ENCODE assay signal across 9 mouse cellular contexts in genomic region chr4:149172083-149172482, GRCm38 (mm10). TPM values are rescaled to one million over a fixed set of nuclear protein-coding genes. Genes with fewer than 3 reads are reported as not detected.
A peak's percentile ranks its signal among the peaks of the same experiment; 100 is the strongest.
DNase-seq lines count a peak whose midpoint lies in the region; ATAC-seq and TF ChIP-seq lines count a peak whose summit lies in the region.
"Had no signal": no experiment of that assay in that cellular context is flagged by ENCODE, and none has a peak within 500 bp of the region (broad histone marks: within the 10 kb centered on the region; RNA-seq: fewer than 3 reads in every experiment).

No protein-coding gene starts in this region.

- TF ChIP-seq POLR2A in bone marrow, adult 2 months (IDR thresholded peaks at IDR 0.05; ENCODE audit: borderline replicate concordance, control insufficient read depth, low read depth, low read length): no peak

- TF ChIP-seq CTCF in bone marrow, adult 2 months (IDR thresholded peaks at IDR 0.05; ENCODE audit: control insufficient read depth, insufficient read depth, low read length): no peak
- TF ChIP-seq CTCF in lung, postnatal 0 days (IDR thresholded peaks at IDR 0.05): no peak

- H3K27me3 ChIP-seq in heart, embryonic 11.5 days (ENCODE audit: control insufficient read depth, insufficient read depth, low read length): no peaks in the 10 kb centered on the region
- H3K27me3 ChIP-seq in heart, embryonic 16.5 days (ENCODE audit: control insufficient read depth, insufficient read depth, low read length): no peaks in the 10 kb centered on the region
- no peaks in the 10 kb centered on the region for H3K27me3 ChIP-seq in lung, postnatal 0 days (replicated peaks; ENCODE audit: insufficient read depth, low read length)
- H3K27me3 ChIP-seq: CH12.LX had no signal

- H3K9ac ChIP-seq in heart, embryonic 11.5 days (ENCODE audit: low read depth, low read length): no peak overlapping the region
- peak overlapping the region; percentile 15; the same call in 1 of the 2 replicates for H3K9ac ChIP-seq in heart, embryonic 16.5 days (ENCODE audit: low read length)
- no peak overlapping the region for H3K9ac ChIP-seq in lung, postnatal 0 days (replicated peaks; ENCODE audit: low read depth)

- H3K36me3 ChIP-seq in heart, embryonic 11.5 days (ENCODE audit: control insufficient read depth, insufficient read depth, low read length): no peaks in the 10 kb centered on the region
- no peaks in the 10 kb centered on the region for H3K36me3 ChIP-seq in heart, embryonic 16.5 days (ENCODE audit: control insufficient read depth, insufficient read depth)
- no peaks in the 10 kb centered on the region for H3K36me3 ChIP-seq in lung, postnatal 0 days (ENCODE audit: insufficient read depth, low read length)

- 90% methylated on average over 5 of the region's 5 CpGs for WGBS in heart, embryonic 11.5 days (ENCODE audit: insufficient replicate concordance)
- 65% methylated on average over 5 of the region's 5 CpGs for WGBS in bone marrow, adult 2 months
- WGBS in heart, embryonic 16.5 days: 86% methylated on average over 5 of the region's 5 CpGs
- 69% methylated on average over 5 of the region's 5 CpGs for WGBS in lung, postnatal 0 days

- H3K27ac ChIP-seq in heart, embryonic 11.5 days (ENCODE audit: low read depth, low read length): no peak overlapping the region
- peak overlapping the region; percentile 65; the same call in 1 of the 2 replicates for H3K27ac ChIP-seq in bone marrow, adult 2 months (ENCODE audit: control insufficient read depth, insufficient read depth, low read depth, low read length, poor library complexity)
- H3K27ac ChIP-seq in heart, embryonic 16.5 days (ENCODE audit: low read length): peak overlapping the region; percentile 76; the same call in 1 of the 2 replicates
- peak overlapping the region; percentile 84 for H3K27ac ChIP-seq in lung, postnatal 0 days (ENCODE audit: low read length)

- no peak for TF ChIP-seq EP300 in lung, postnatal 0 days (IDR thresholded peaks at IDR 0.05)

- no peaks in the 10 kb centered on the region for H3K9me3 ChIP-seq in heart, embryonic 11.5 days (replicated peaks; ENCODE audit: control insufficient read depth, low read length)
- no peaks in the 10 kb centered on the region for H3K9me3 ChIP-seq in heart, embryonic 16.5 days (replicated peaks; ENCODE audit: control insufficient read depth, low read length)
- no peaks in the 10 kb centered on the region for H3K9me3 ChIP-seq in lung, postnatal 0 days (ENCODE audit: low read length)

- ATAC-seq in heart, embryonic 11.5 days (replicated peaks; ENCODE audit: insufficient number of reproducible peaks, low FRiP score, low TSS enrichment): no peak
- ATAC-seq in heart, embryonic 16.5 days (replicated peaks; ENCODE audit: extremely low read depth, insufficient read depth, low FRiP score): no peak
- ATAC-seq in lung, postnatal 0 days: no peak

- DNase-seq in heart, adult 11 months: peak; percentile 96
- peak; percentile 52 for DNase-seq in lung, postnatal 0 days (ENCODE audit: low spot score)
- DNase-seq in cerebellum, adult 11 months: no peak
- no peak for DNase-seq in B cell, adult 2 months
- no peak for DNase-seq in ovary, postnatal 10 days (ENCODE audit: low spot score)

- no peaks in the 10 kb centered on the region for H3K4me1 ChIP-seq in heart, embryonic 11.5 days (ENCODE audit: control insufficient read depth, insufficient read depth, low read length)
- peaks cover 7% of the 10 kb centered on the region for H3K4me1 ChIP-seq in bone marrow, adult 2 months (ENCODE audit: control insufficient read depth, insufficient read depth, low read length)
- H3K4me1 ChIP-seq in heart, embryonic 16.5 days (ENCODE audit: control insufficient read depth, insufficient read depth, low read length): peaks cover 12% of the 10 kb centered on the region
- H3K4me1 ChIP-seq in lung, postnatal 0 days (ENCODE audit: insufficient read depth, low read depth, low read length): 0 out of 2 replicates have a peak, but pooled peaks cover 6% of the 10 kb centered on the region

- H3K4me3 ChIP-seq in heart, embryonic 11.5 days (ENCODE audit: low read depth, low read length): no peak overlapping the region
- no peak overlapping the region for H3K4me3 ChIP-seq in bone marrow, adult 2 months (replicated peaks; ENCODE audit: control insufficient read depth, low read depth, low read length)
- H3K4me3 ChIP-seq in heart, embryonic 16.5 days (ENCODE audit: low read length): no peak overlapping the region
- H3K4me3 ChIP-seq in lung, postnatal 0 days (ENCODE audit: low read depth, low read length): no peak overlapping the region

- H3K4me2 ChIP-seq in heart, embryonic 11.5 days: no peak overlapping the region
- H3K4me2 ChIP-seq in heart, embryonic 16.5 days (ENCODE audit: low read depth, low read length): no peak overlapping the region
- no peak overlapping the region for H3K4me2 ChIP-seq in lung, postnatal 0 days (replicated peaks; ENCODE audit: low read depth, low read length)

RNA-seq across cellular contexts. Expression of gene Pgd, which starts 5.5 kb away (rescaled TPM):
- polyA plus RNA-seq in heart, embryonic 11.5 days (2014; fragmentation: Nextera tagmentation; extraction: Ambion mirVana): 37.2 and 37.8 TPM in 2 replicates
- polyA plus RNA-seq in bone marrow, adult 2 months (2011; ENCODE audit: insufficient read depth, insufficient read length, low replicate concordance, missing spikeins): 68.6 and 170 TPM in 2 replicates
- polyA plus RNA-seq in heart, embryonic 16.5 days (2015; fragmentation: Nextera tagmentation; extraction: Ambion mirVana): 78.2 and 84.0 TPM in 2 replicates
- 113 and 119 TPM in 2 replicates for polyA plus RNA-seq in lung, postnatal 0 days (2015; fragmentation: Nextera tagmentation; extraction: Ambion mirVana)

RNA-seq across cellular contexts. Expression of gene Cenps, which starts 34.7 kb away (rescaled TPM):
- polyA plus RNA-seq in heart, embryonic 11.5 days (2014; fragmentation: Nextera tagmentation; extraction: Ambion mirVana): 30.1 and 33.3 TPM in 2 replicates
- 37.7 and 47.8 TPM in 2 replicates for polyA plus RNA-seq in bone marrow, adult 2 months (2011; ENCODE audit: insufficient read depth, insufficient read length, low replicate concordance, missing spikeins)
- polyA plus RNA-seq in heart, embryonic 16.5 days (2015; fragmentation: Nextera tagmentation; extraction: Ambion mirVana): 20.9 and 22.8 TPM in 2 replicates
- 4.9 and 5.3 TPM in 2 replicates for polyA plus RNA-seq in lung, postnatal 0 days (2015; fragmentation: Nextera tagmentation; extraction: Ambion mirVana)

RNA-seq across cellular contexts. Expression of gene Cort, which starts 45.5 kb away (rescaled TPM):
- polyA plus RNA-seq in heart, embryonic 11.5 days (2014; fragmentation: Nextera tagmentation; extraction: Ambion mirVana): 0.24 and 0.46 TPM in 2 replicates
- 1.5 TPM in 1 of 2 replicates, not detected in the other for polyA plus RNA-seq in bone marrow, adult 2 months (2011; ENCODE audit: insufficient read depth, insufficient read length, low replicate concordance, missing spikeins)
- not detected in 2 replicates for polyA plus RNA-seq in heart, embryonic 16.5 days (2015; fragmentation: Nextera tagmentation; extraction: Ambion mirVana)
- 0.18 and 0.21 TPM in 2 replicates for polyA plus RNA-seq in lung, postnatal 0 days (2015; fragmentation: Nextera tagmentation; extraction: Ambion mirVana)

Comparison
In these comparisons a context has a peak if more than half of its experiments do, and no peak if none do; other contexts are left out.
1. DNase-seq: peak in heart, adult 11 months (single experiment) and lung, postnatal 0 days (single experiment); none in cerebellum, adult 11 months (single experiment), B cell, adult 2 months (0 of 2) and ovary, postnatal 10 days (single experiment).